Mouse (Mus musculus) embryo, embryonic 11.5 days (tissue): ENCODE data around the gene Cyp19a1.
A peak's percentile ranks its signal among the peaks of the same experiment; 100 is the strongest.

ENCODE experiments used
- DNase-seq: peaks from one replicate; pipeline ENCODE4 v3.0.0-alpha.2; 2012; ENCODE audit warnings: low read depth, low spot score

The Cyp19a1 gene

GRCm38 (mm10) chr9:54180216-54180615, 87.7 kb downstream of the Cyp19a1 start:
- DNase-seq: no peak

- DNase-seq: peak; percentile 20
Measured at GRCm38 (mm10) chr9:54169489-54169888, 98.4 kb downstream of the Cyp19a1 start.

GRCm38 (mm10) chr9:54168425-54168824, 99.5 kb downstream of the Cyp19a1 start:
- DNase-seq: no peak

DNA sequence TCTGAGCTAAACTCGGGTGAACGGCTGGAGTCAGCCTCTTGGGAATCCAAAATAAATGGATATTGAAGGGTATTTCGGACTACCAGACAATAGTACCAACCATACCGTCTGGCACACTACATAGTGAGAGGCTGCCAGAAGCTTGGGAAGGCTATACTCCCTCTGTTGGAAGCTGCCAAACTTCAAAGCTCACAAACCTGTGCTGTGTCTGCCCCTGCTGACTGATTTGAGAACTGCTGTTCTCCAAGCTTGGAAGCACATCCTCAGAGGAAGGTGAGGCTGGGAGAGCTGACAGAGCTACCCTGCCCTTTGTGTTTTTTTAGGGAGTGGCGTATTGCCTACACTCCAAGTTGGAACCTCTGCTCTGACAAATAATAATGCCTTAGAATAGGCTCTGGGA, 104.8 kb downstream of the Cyp19a1 start:
- DNase-seq: no peak

DNA sequence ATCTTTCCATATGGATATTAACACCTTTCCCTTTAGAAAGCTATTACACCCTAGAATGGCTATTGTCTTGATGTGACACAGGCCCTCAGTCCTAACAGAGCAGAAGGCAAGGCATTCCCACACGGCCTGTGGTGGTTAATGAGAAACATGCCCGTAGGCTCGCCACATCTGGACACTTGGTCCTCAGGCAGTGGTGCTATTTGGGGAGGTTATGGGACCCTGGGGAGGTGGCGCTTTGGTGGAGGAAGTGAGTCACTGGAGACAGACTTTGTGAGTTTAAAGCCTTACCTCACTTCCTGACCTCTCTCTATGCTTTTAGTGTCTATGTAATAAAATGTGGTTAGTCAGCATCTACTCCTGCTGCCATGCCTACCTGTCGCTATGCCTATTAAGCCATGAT, 114.2 kb downstream of the Cyp19a1 start:
- DNase-seq: peak; percentile 39

DNA sequence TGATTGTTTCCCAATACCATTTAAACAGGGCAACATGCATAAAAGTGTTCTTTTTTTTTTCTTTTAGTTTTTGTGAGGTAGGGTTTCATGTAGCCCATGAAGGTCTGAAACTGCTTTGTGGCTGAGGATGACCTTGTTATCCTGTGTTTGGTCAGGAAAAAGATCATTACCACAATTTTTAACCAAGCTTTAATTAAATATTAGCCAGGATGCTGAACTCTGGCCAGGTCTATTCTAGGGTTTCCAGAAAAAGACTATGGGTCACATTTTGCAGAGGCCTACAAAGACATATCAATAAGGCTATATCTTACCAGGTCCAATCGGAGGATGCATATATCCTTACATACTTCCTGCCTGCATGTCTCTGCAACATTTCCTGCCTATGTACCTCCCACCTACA, 128.7 kb downstream of the Cyp19a1 start:
- no peak for DNase-seq
